Mouse (Mus musculus) embryo, embryonic 10 days (tissue): ENCODE data around the gene Cox7a2l.

Source experiments
- DNase-seq: peaks from one replicate; pipeline ENCODE4 v3.0.0-alpha.2; 2015; ENCODE audit warnings: low spot score

Gene Cox7a2l

GRCm38 (mm10) chr17:83526624-83527532 is 9.7 kb upstream of the Cox7a2l start:
- DNase-seq = peak; percentile 89

GRCm38 (mm10) chr17:83526091-83526561 is 9.0 kb upstream of the Cox7a2l start:
- peak; percentile 44 for DNase-seq

- no peak for DNase-seq
Observed at GRCm38 (mm10) chr17:83525596-83525995, 8.5 kb upstream of the Cox7a2l start.

GRCm38 (mm10) chr17:83524753-83525152 is 7.6 kb upstream of the Cox7a2l start:
- no peak for DNase-seq

GRCm38 (mm10) chr17:83522590-83523379 is 5.7 kb upstream of the Cox7a2l start:
- DNase-seq = no peak

DNA sequence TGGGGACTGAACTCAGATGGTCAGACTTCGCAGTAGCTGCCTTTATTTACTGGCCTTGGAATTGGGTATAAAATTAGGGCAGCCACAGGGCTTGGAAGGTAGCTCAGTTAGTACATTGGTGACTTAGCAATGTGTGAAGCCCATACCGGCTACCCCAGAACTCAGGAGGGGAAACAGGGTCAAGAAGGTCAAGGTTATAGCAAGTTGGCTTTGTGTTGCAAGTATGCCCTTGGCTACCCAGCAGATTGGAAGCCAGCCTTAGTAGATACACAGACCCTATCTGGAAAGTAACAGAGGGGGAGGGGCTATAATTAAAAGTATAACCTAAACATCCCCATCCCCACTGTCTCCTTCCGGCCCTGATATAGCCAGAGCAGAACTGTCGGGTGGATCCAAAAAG is 4.8 kb upstream of the Cox7a2l start:
- no peak for DNase-seq

DNA sequence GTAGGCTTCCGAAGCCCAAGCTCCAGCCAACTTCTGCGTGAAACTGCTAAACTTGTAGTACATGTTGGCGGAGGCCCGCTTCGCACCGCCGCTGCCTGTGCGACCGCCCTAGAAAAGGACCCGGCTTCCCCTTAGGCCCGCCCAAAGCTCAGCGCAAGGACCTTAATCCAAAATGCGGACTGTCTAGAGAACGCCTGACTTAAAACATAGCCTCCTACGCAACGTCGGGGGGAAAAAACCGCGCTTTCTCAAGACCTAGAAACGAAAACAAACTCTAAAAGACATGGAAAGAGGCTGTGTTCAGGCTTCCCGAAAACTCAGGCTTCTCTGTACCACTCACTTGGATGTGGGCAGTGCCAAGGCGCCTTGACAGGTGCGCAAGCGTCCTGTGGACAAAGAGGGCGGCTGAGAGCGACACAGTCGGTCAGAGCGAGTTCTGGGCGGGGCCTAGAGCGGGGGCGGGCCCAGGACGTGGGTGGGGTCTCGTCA is 2.9 kb downstream of the Cox7a2l start:
- DNase-seq = peak; percentile 94

GRCm38 (mm10) chr17:83513655-83514212 is 3.4 kb downstream of the Cox7a2l start:
- no peak for DNase-seq

DNA sequence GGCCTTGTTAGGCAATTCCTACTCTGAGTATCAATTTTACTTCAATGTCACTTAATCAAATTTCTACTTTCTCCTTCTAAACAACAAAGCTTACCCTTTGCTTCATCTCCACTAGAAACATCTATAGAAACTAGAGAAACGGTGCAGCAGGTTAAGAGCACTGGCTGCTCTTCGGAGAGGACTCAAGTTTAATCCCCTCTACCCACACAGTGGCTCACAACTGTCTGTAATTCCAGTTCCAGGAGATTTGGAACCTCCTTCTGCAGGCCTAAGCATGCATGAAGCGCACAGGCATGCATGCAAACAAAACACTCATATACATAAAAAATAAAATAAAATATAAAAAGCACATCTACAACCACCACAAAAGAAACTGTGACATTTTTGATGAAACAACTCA is 5.0 kb downstream of the Cox7a2l start:
- DNase-seq = no peak

GRCm38 (mm10) chr17:83503693-83504092 is 13.4 kb downstream of the Cox7a2l start:
- no peak for DNase-seq

DNA sequence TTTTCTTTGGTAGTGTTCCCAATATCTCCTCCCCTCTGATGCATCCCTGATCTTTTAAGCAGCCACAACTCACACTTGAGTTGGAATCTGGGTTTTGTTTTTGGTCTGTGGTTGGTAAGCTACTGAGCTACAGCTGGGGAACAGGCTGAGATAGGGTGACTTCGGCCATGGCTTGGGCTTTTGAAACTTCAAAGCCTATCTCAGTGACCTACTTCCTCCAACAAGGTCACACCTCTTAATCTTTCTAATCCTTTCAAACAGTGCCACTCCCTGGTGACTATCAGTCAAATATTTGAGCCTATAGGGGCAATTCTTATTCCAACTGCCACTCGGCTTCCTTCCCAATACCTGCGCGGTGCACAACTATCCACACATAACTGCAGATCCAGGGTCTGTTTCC is 17.4 kb downstream of the Cox7a2l start:
- DNase-seq = no peak

GRCm38 (mm10) chr17:83498889-83499288 is 18.2 kb downstream of the Cox7a2l start:
- no peak for DNase-seq

- no peak for DNase-seq
Observed at GRCm38 (mm10) chr17:83487762-83488161, 29.4 kb downstream of the Cox7a2l start.

GRCm38 (mm10) chr17:83483784-83484183 is 33.3 kb downstream of the Cox7a2l start:
- DNase-seq = no peak

GRCm38 (mm10) chr17:83482817-83483536 is 34.2 kb downstream of the Cox7a2l start:
- no peak for DNase-seq

- no peak for DNase-seq
Observed at GRCm38 (mm10) chr17:83481551-83481950, 35.6 kb downstream of the Cox7a2l start.

DNA sequence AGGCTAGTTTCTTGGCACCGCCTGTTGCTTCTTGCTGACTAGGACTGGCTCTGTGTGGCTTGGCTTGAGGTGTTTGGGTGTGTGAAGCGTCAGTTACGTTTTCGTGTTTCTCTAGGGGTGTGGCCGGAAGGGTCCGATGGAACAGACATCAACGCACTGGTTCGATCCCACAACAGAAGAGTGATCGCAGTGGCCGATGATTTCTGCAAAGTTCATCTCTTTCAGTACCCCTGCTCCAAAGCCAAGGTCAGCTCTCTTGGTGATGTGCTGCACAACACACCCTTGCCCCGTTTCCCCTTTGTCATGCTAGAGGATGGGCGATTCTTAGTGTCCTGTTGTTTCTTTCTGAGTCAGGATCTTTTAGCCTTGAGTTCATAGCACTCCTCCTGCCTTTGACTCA is 40.0 kb downstream of the Cox7a2l start:
- DNase-seq = no peak

GRCm38 (mm10) chr17:83469586-83469985 is 47.5 kb downstream of the Cox7a2l start:
- no peak for DNase-seq

- DNase-seq = no peak
Observed at GRCm38 (mm10) chr17:83466697-83467251, 50.4 kb downstream of the Cox7a2l start.

DNA sequence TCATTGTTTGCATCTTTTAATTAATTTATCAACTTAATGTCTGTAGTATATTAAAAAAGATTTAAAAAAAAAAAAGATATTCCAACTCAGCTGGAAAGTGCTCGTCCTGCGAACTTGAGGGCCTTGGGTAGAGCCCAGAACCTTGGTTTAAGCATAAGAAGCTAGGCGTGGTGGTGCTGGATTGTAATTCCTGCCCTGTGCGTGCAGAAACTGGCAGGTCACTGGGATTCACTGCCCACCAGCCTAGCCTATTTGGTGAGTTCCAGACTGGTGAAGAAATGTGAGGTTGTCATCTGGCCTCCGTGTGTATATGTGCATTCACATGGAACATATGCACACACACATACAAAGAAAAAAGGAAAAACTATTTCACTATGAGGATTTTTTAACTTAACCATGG is 51.2 kb downstream of the Cox7a2l start:
- DNase-seq = no peak

DNA sequence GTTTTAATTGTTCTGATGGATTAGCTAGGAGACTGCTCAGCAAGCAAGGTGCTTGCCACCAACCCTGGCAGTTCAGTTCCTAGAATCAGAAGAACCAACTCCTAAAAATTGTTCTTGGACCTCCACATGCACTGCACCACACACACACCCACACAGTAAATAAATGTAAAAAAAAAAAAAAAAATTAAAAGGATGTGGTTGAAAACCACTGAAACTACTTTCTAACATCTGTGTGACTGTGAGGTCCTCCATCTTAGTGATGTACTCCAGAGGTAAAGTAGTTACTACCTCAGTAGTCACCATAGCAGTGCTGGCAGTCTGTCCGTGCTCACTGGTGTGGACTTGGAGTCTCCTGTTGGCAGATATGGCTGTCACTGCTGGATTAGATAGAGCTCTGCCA is 59.9 kb downstream of the Cox7a2l start:
- no peak for DNase-seq
